Mouse (Mus musculus) C2C12 (cell line): Measurements from ENCODE around the gene Cd86. TPM values are rescaled to one million over a fixed set of nuclear protein-coding genes. Genes with fewer than 3 reads are reported as not detected.

Experiments
- H3K27me3 ChIP-seq: one replicate; pipeline ENCODE4 v1.6.1; 2011; ENCODE audit not compliant: control insufficient read depth, insufficient read depth, insufficient read length
- H3K36me3 ChIP-seq: one replicate; pipeline ENCODE4 v1.6.1; 2011; ENCODE audit not compliant: control insufficient read depth, insufficient read depth
- H3K4me3 ChIP-seq: one replicate; pipeline ENCODE4 v1.5.1; 2011; ENCODE audit warnings: mild to moderate bottlenecking, control low read depth; ENCODE audit not compliant: poor library complexity, insufficient read depth, severe bottlenecking
- H3K79me2 ChIP-seq: one replicate; pipeline ENCODE4 v1.6.1; 2011; ENCODE audit not compliant: control insufficient read depth, insufficient read depth
- H3K79me3 ChIP-seq: one replicate; pipeline ENCODE4 v1.6.1; 2011; ENCODE audit warnings: low read depth, control low read depth
- H3ac ChIP-seq: one replicate; pipeline ENCODE3; 2011; ENCODE audit warnings: low read depth; ENCODE audit not compliant: control insufficient read depth, insufficient read length
- CEBPB ChIP-seq: IDR thresholded peaks from one replicate; pipeline ENCODE4 v1.6.1; 2011; ENCODE audit warnings: low read depth, mild to moderate bottlenecking, control low read depth, moderate library complexity
- CTCF ChIP-seq: IDR thresholded peaks from one replicate; pipeline ENCODE4 v1.5.1; 2011; ENCODE audit not compliant: control insufficient read depth, insufficient read depth, insufficient read length
- FOSL1 ChIP-seq: IDR thresholded peaks from one replicate; pipeline ENCODE4 v1.8.0; 2011; ENCODE audit warnings: mild to moderate bottlenecking, low read length; ENCODE audit not compliant: poor library complexity, insufficient read depth, severe bottlenecking
- MAX ChIP-seq: IDR thresholded peaks from one replicate; pipeline ENCODE4 v1.6.1; 2011; ENCODE audit warnings: mild to moderate bottlenecking, control low read depth
- MYOD1 ChIP-seq: IDR thresholded peaks from one replicate; pipeline ENCODE4 v1.6.1; 2011; ENCODE audit warnings: low read depth; ENCODE audit not compliant: control insufficient read depth, insufficient read length
- MYOG ChIP-seq: IDR thresholded peaks from one replicate; pipeline ENCODE4 v1.6.1; 2011; ENCODE audit not compliant: control insufficient read depth, insufficient read length; ENCODE audit errors: extremely low read depth
- USF1 ChIP-seq: IDR thresholded peaks from one replicate; pipeline ENCODE4 v1.6.1; 2011; ENCODE audit warnings: low read depth, mild to moderate bottlenecking, control low read depth, moderate library complexity
- polyA plus RNA-seq: library from polyadenylated mRNA; unstranded; fragments of >200 nt; fragmentation: generic; extraction: Trizol; gene quantifications from one replicate; pipeline ENCODE4 v1.2.1, GENCODE M21; 2012; ENCODE audit warnings: missing spikeins

Cd86 gene
- polyA plus RNA-seq, 1 experiment = not detected

- Histone ChIP-seq H3ac (no peak overlapping the region), H3K27me3 (no peaks in the 10 kb centered on the region), H3K79me3 (no peaks in the 10 kb centered on the region), H3K79me2 (no peaks in the 10 kb centered on the region), H3K36me3 (no peaks in the 10 kb centered on the region), H3K4me3 (no peak overlapping the region)
- no peak for TF ChIP-seq CEBPB
- no peak for TF ChIP-seq MYOD1
- no peak for TF ChIP-seq CTCF
- TF ChIP-seq MYOG = no peak
- no peak for TF ChIP-seq USF1
- TF ChIP-seq FOSL1 = no peak
- TF ChIP-seq MAX = no peak
These were observed 110.2 kb downstream of the Cd86 start for GRCm38 (mm10) chr16:36555672-36556165.

Other genes starting within 250 kb of the Cd86 start
- gene Stfa3, start 210.7 kb downstream of the Cd86 start, polyA plus RNA-seq = not detected
- gene Casr, start 103.9 kb downstream of the Cd86 start, polyA plus RNA-seq = not detected
- gene Ildr1, start 27.9 kb upstream of the Cd86 start, polyA plus RNA-seq = not detected
- gene Slc15a2, start 118.9 kb upstream of the Cd86 start, polyA plus RNA-seq = not detected
- 3.4 TPM for gene Iqcb1, start 162.3 kb upstream of the Cd86 start, polyA plus RNA-seq
- 0.67 TPM for gene Eaf2, start 208.9 kb upstream of the Cd86 start, polyA plus RNA-seq
- 9.4 TPM for gene Golgb1, start 209.1 kb upstream of the Cd86 start, polyA plus RNA-seq